In the genomic region with DNA sequence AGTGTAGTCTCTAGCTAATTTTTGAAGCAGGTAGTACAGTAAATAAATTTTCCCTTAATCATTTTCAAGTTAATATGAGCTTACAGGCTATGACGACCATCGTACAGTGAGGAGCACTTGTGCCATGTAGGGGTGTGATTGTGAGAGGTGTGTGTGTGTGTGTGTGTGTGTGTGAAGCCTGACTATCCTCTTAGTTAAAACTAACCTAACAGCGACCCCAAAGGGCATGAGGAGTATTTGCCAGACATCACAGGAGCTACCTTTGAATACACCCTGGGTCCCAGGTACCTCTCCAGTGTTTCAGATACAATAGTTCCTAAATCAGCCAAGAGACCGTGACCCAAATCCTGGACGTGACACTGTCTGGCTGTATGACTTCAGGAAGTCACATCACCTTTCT, we compare ENCODE assay signal across 16 mouse cellular contexts.
"Had no signal": no experiment of that assay in that cellular context is flagged by ENCODE, and none has a peak within 500 bp of the region (broad histone marks: within the 10 kb centered on the region; RNA-seq: fewer than 3 reads in every experiment).

No protein-coding gene starts in this region.

- H3K4me2 ChIP-seq: neural tube, embryonic 13.5 days; neural tube, embryonic 15.5 days; stomach, embryonic 15.5 days had no signal

- H3K4me1 ChIP-seq: neural tube, embryonic 13.5 days; neural tube, embryonic 15.5 days; stomach, embryonic 15.5 days had no signal

- H3K27me3 ChIP-seq: neural tube, embryonic 13.5 days; neural tube, embryonic 15.5 days; stomach, embryonic 15.5 days had no signal

- DNase-seq: retina, postnatal 1 day; right cerebral cortex, adult 18-20 months; right cerebral cortex, postnatal 14 days; right cerebral cortex, postnatal 25 days; right cerebral cortex, postnatal 4 days; spleen, adult 18-20 months; thymus, adult 18-20 months; thymus, adult 2 months; thymus, postnatal 14 days; thymus, postnatal 25 days; thymus, postnatal 36 days; thymus, postnatal 4 days had no signal

- H3K9me3 ChIP-seq: neural tube, embryonic 13.5 days; neural tube, embryonic 15.5 days; stomach, embryonic 15.5 days had no signal

- H3K36me3 ChIP-seq: neural tube, embryonic 13.5 days; neural tube, embryonic 15.5 days; stomach, embryonic 15.5 days had no signal

- H3K9ac ChIP-seq: neural tube, embryonic 13.5 days; neural tube, embryonic 15.5 days; stomach, embryonic 15.5 days had no signal

- H3K27ac ChIP-seq: neural tube, embryonic 13.5 days; neural tube, embryonic 15.5 days; stomach, embryonic 15.5 days; stomach, postnatal 0 days had no signal

- H3K4me3 ChIP-seq: neural tube, embryonic 13.5 days; neural tube, embryonic 15.5 days; stomach, embryonic 15.5 days had no signal
